Mouse (Mus musculus): ENCODE measurements around the gene Ptpn21.

The Ptpn21 gene

GRCm38 (mm10) chr12:98662617-98663016 is 74.6 kb downstream of the Ptpn21 start:
- DNase-seq (ENCODE audit: low spot score), result no peak

DNA sequence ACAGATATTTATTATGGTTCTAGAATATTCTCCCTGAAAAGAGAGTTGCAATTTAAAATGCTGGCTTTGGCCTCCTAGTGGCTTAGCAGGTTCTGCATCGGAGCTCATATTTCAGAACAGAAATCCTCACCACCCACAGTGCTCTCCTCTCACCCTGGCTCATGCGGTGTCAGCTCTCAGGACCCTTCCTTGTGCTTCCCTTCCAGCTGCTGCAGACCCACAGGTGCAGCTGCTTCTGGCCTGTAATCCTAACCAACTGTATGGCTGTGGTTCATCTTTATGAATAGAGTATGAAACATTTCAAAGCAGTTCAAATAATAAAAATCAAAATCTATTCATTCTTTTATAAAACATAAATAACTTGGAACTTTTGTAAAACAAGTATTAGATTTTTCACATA is 80.3 kb downstream of the Ptpn21 start:
- DNase-seq (ENCODE audit: low spot score), result no peak

GRCm38 (mm10) chr12:98644852-98645251 is 92.4 kb downstream of the Ptpn21 start:
- peak; percentile 27 for DNase-seq (ENCODE audit: low spot score)

- DNase-seq (ENCODE audit: low spot score), result peak; percentile 8
Observed at GRCm38 (mm10) chr12:98628260-98628970, 108.8 kb downstream of the Ptpn21 start.

DNA sequence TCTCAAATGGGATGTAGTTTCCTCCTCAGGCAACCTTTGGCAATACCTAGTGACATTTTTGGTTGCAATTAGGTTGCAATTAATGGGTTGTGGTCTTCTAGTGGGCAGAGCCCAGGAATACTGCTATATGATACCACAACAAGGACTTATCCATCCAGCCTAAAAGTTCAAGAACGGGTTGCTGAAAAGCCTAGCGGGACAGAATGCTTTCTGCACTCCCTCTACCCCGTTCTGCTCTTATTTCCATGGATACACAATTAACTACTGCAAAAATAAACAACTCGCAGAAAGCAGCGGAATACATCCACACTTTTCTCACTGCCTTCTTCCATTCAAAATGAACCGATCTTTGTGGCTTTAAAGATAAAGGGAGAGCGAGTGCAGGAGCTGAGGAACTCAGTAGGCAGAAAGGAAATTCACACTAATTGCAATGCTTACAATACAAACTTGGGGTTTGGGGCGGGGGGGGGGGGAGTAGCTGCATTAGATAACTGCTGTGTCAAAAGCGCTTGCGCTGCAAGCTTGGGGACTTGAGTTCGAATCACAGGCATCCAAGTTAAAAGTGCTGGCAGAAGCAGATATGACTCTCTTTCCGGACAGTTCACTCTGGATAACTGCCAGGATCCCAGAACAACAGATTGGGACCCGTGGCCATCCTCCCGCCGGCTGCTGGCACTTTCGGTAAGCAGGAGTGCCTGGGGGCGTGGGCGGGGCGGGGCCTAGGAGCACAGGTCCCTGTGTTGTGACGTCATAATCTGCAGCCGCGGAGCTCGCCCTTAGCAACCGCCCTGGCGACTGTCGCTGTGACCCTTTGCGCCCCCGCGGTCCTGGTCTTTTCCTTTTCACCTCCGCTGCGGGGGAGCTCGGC is 109.6 kb downstream of the Ptpn21 start, which contains the start of gene Spata7:
Gene Spata7, plus strand, starts transcription at position 766 of the 868 bp plus-strand sequence.
- peak; percentile 80 for DNase-seq (ENCODE audit: low spot score)

All from c-Kit-positive CD71-positive TER-119-positive erythroid progenitor cells, embryonic 14.5 days (primary cell).